Mouse (Mus musculus) cortical plate, adult 2 months (tissue): Measurements from ENCODE around the gene Hcn2. TPM values are rescaled to one million over a fixed set of nuclear protein-coding genes. Genes with fewer than 3 reads are reported as not detected.

Experiments
- H3K27ac ChIP-seq: fragments of 200-500 bp; 2 replicates; pipeline ENCODE4 v1.5.1; 2012; ENCODE audit warnings: low read length, control low read depth, inconsistent platforms; ENCODE audit not compliant: insufficient read depth
- H3K4me1 ChIP-seq: fragments of 200-500 bp; 2 replicates; pipeline ENCODE4 v1.6.1; 2011; ENCODE audit warnings: low read length; ENCODE audit not compliant: control insufficient read depth, insufficient read depth
- H3K4me3 ChIP-seq: fragments of 200-500 bp; 2 replicates; pipeline ENCODE4 v1.5.1; 2011; ENCODE audit warnings: mild to moderate bottlenecking, low read length, control low read depth; ENCODE audit not compliant: insufficient read depth
- CTCF ChIP-seq: fragments of 200-500 bp; IDR thresholded peaks from 2 replicates; pipeline ENCODE4 v1.5.1; 2011; ENCODE audit warnings: mild to moderate bottlenecking, control low read depth, low read length; ENCODE audit not compliant: insufficient read depth; ENCODE audit errors: extremely low read depth
- POLR2A ChIP-seq: fragments of 200-500 bp; IDR thresholded peaks from 2 replicates; pipeline ENCODE4 v1.6.1; 2011; ENCODE audit warnings: mild to moderate bottlenecking, low read length, control low read depth; ENCODE audit not compliant: insufficient read depth; ENCODE audit errors: extremely low read depth
- polyA plus RNA-seq: library from polyadenylated mRNA; depleted of rRNA; stranded (reverse); fragments of >200 nt; gene quantifications from 2 replicates; pipeline ENCODE4 v1.2.3, GENCODE M21; 2012; rRNA removed

The Hcn2 gene
- polyA plus RNA-seq, 1 experiment: 123 TPM

- TF ChIP-seq CTCF (no peak), POLR2A (no peak)
- peaks cover 2% of the 10 kb centered on the region; the same call in 1 of the 2 replicates for H3K4me1 ChIP-seq
- no peak within 1 kb of the TSS for H3K27ac ChIP-seq
- H3K4me3 ChIP-seq: no peak within 1 kb of the TSS; the same call in 1 of the 2 replicates
Observed at GRCm38 (mm10) chr10:79777103-79777531, 60.7 kb downstream of the Hcn2 start, which contains the start of gene Fstl3. TSS of gene Fstl3 (plus strand) at chr10:79777272.

- no peak overlapping the region for H3K4me3 ChIP-seq
- TF ChIP-seq CTCF (no peak), POLR2A (no peak)
- no peak overlapping the region for H3K27ac ChIP-seq
- peaks cover 2% of the 10 kb centered on the region; the same call in 1 of the 2 replicates for H3K4me1 ChIP-seq
Observed at GRCm38 (mm10) chr10:79778006-79778405, 61.6 kb downstream of the Hcn2 start.

GRCm38 (mm10) chr10:79779193-79779592, 62.8 kb downstream of the Hcn2 start:
- Histone ChIP-seq H3K4me1 (peaks cover 2% of the 10 kb centered on the region; the same call in 1 of the 2 replicates), H3K27ac (no peak overlapping the region)
- no peak for TF ChIP-seq POLR2A

GRCm38 (mm10) chr10:79779784-79780663, 63.6 kb downstream of the Hcn2 start:
- no peak overlapping the region for H3K27ac ChIP-seq
- peak overlapping the region; percentile 39 for H3K4me3 ChIP-seq
- TF ChIP-seq POLR2A: no peak
- peak; percentile 67 for TF ChIP-seq CTCF
- peaks cover 2% of the 10 kb centered on the region; the same call in 1 of the 2 replicates for H3K4me1 ChIP-seq

More at GRCm38 (mm10) chr10:79779193-79779592, 62.8 kb downstream of the Hcn2 start:
- no peak overlapping the region for H3K4me3 ChIP-seq

GRCm38 (mm10) chr10:79780664-79781015, 64.2 kb downstream of the Hcn2 start:
- H3K27ac ChIP-seq: no peak overlapping the region
- peak overlapping the region; percentile 39 for H3K4me3 ChIP-seq
- TF ChIP-seq CTCF (no peak), POLR2A (no peak)
- H3K4me1 ChIP-seq: peaks cover 2% of the 10 kb centered on the region; the same call in 1 of the 2 replicates

- H3K27ac ChIP-seq: no peak overlapping the region
- no peak for TF ChIP-seq POLR2A
- TF ChIP-seq CTCF: no peak
Observed at GRCm38 (mm10) chr10:79781139-79781538, 64.7 kb downstream of the Hcn2 start.

GRCm38 (mm10) chr10:79781956-79782355, 65.5 kb downstream of the Hcn2 start:
- H3K4me3 ChIP-seq: no peak overlapping the region
- H3K27ac ChIP-seq: no peak overlapping the region
- no peak for TF ChIP-seq CTCF
- no peak for TF ChIP-seq POLR2A
- peaks cover 2% of the 10 kb centered on the region; the same call in 1 of the 2 replicates for H3K4me1 ChIP-seq

More at GRCm38 (mm10) chr10:79781139-79781538, 64.7 kb downstream of the Hcn2 start:
- peak overlapping the region; percentile 39 for H3K4me3 ChIP-seq
- H3K4me1 ChIP-seq: peaks cover 2% of the 10 kb centered on the region; the same call in 1 of the 2 replicates

- peak; percentile 20; the same call in 1 of the 2 replicates for TF ChIP-seq CTCF
- no peak for TF ChIP-seq POLR2A
- H3K4me3 ChIP-seq: no peak overlapping the region
- H3K27ac ChIP-seq: no peak overlapping the region
- H3K4me1 ChIP-seq: peaks cover 2% of the 10 kb centered on the region; the same call in 1 of the 2 replicates
Observed at GRCm38 (mm10) chr10:79783050-79783449, 66.6 kb downstream of the Hcn2 start.

- peak; percentile 41 for TF ChIP-seq CTCF
- TF ChIP-seq POLR2A: no peak
- H3K4me3 ChIP-seq: no peak overlapping the region
- H3K4me1 ChIP-seq: peaks cover 2% of the 10 kb centered on the region; the same call in 1 of the 2 replicates
- H3K27ac ChIP-seq: no peak overlapping the region
Observed at GRCm38 (mm10) chr10:79783920-79784800, 67.7 kb downstream of the Hcn2 start.

Other genes starting within 250 kb of the Hcn2 start
- not detected in 2 replicates for gene Vmn2r83, start 247.9 kb upstream of the Hcn2 start, polyA plus RNA-seq
- 3.4 and 3.6 TPM in 2 replicates for gene Plpp2, start 182.8 kb upstream of the Hcn2 start, polyA plus RNA-seq
- gene Mier2, start 161.4 kb upstream of the Hcn2 start, polyA plus RNA-seq: 78.3 and 79.6 TPM in 2 replicates
- gene Theg, start 129.3 kb upstream of the Hcn2 start, polyA plus RNA-seq: 1.9 and 2.6 TPM in 2 replicates
- gene C2cd4c, start 102.6 kb upstream of the Hcn2 start, polyA plus RNA-seq: 12.4 and 13.3 TPM in 2 replicates
- 56.2 and 65.5 TPM in 2 replicates for gene Shc2, start 78.7 kb upstream of the Hcn2 start, polyA plus RNA-seq
- gene Odf3l2, start 70.9 kb upstream of the Hcn2 start, polyA plus RNA-seq: 0.15 and 0.17 TPM in 2 replicates
- not detected in 2 replicates for gene Madcam1, start 52.1 kb upstream of the Hcn2 start, polyA plus RNA-seq
- 87.5 and 88.2 TPM in 2 replicates for gene Tpgs1, start 47.3 kb upstream of the Hcn2 start, polyA plus RNA-seq
- gene Cdc34, start 34.4 kb upstream of the Hcn2 start, polyA plus RNA-seq: 110 TPM in 2 replicates
- gene Gzmm, start 27.6 kb upstream of the Hcn2 start, polyA plus RNA-seq: 1.1 and 1.4 TPM in 2 replicates
- 1,018 and 1,074 TPM in 2 replicates for gene Bsg, start 12.1 kb upstream of the Hcn2 start, polyA plus RNA-seq
- gene Polrmt, start 29.9 kb downstream of the Hcn2 start, polyA plus RNA-seq: 51.6 and 54.9 TPM in 2 replicates
- 6.5 and 9.7 TPM in 2 replicates for gene Fgf22, start 38.4 kb downstream of the Hcn2 start, polyA plus RNA-seq
- gene Rnf126, start 50.3 kb downstream of the Hcn2 start, polyA plus RNA-seq: 157 TPM in 2 replicates
- 5.7 and 5.9 TPM in 2 replicates for gene Fstl3, start 60.6 kb downstream of the Hcn2 start, polyA plus RNA-seq
- gene Prss57, start 74.3 kb downstream of the Hcn2 start, polyA plus RNA-seq: 1.4 and 2.1 TPM in 2 replicates
- gene Palm, start 76.9 kb downstream of the Hcn2 start, polyA plus RNA-seq: 294 and 331 TPM in 2 replicates
- 0.13 and 0.21 TPM in 2 replicates for gene Misp, start 104.4 kb downstream of the Hcn2 start, polyA plus RNA-seq
- 53.3 and 54.1 TPM in 2 replicates for gene Ptbp1, start 137.8 kb downstream of the Hcn2 start, polyA plus RNA-seq
- gene Prtn3, start 157.8 kb downstream of the Hcn2 start, polyA plus RNA-seq: 4.3 and 5.2 TPM in 2 replicates
- 79.9 and 80.5 TPM in 2 replicates for gene Plppr3, start 158.0 kb downstream of the Hcn2 start, polyA plus RNA-seq
- gene Elane, start 169.6 kb downstream of the Hcn2 start, polyA plus RNA-seq: not detected in 2 replicates
- gene Cfd, start 174.2 kb downstream of the Hcn2 start, polyA plus RNA-seq: 0.40 and 1.6 TPM in 2 replicates
- 64.8 and 68.2 TPM in 2 replicates for gene Med16, start 192.3 kb downstream of the Hcn2 start, polyA plus RNA-seq
- not detected in 2 replicates for gene Gm26602, start 194.2 kb downstream of the Hcn2 start, polyA plus RNA-seq
- 12.1 and 12.5 TPM in 2 replicates for gene Kiss1r, start 200.3 kb downstream of the Hcn2 start, polyA plus RNA-seq
- 425 TPM in 2 replicates for gene R3hdm4, start 204.6 kb downstream of the Hcn2 start, polyA plus RNA-seq
- 3.1 and 3.2 TPM in 2 replicates for gene Arid3a, start 210.4 kb downstream of the Hcn2 start, polyA plus RNA-seq
- 60.9 and 63.2 TPM in 2 replicates for gene Wdr18, start 243.5 kb downstream of the Hcn2 start, polyA plus RNA-seq